Mouse (Mus musculus): ENCODE data around the gene Mki67.

GRCm38 (mm10) chr7:135745091-135745490, 28.9 kb upstream of the Mki67 start:
- TF ChIP-seq CTCF (IDR thresholded peaks at IDR 0.05 in 2 of 3, conservative IDR thresholded peaks at IDR 0.05 in 1 of 3; ENCODE audit: control insufficient read depth in 1 of 3, insufficient read depth in 1 of 3, low read depth in 2 of 3, low read length in 3 of 3, poor library complexity in 1 of 3, severe bottlenecking in 1 of 3) (no peak), MYC (IDR thresholded peaks at IDR 0.05; ENCODE audit: low read depth, low read length) (no peak)

Data from MEL (cell line).